Mouse (Mus musculus) CH12.LX (cell line): ENCODE results near the gene Lrrc9.

Source experiments
- CHD2 ChIP-seq: IDR thresholded peaks from 2 replicates; pipeline ENCODE4 v1.6.1; 2011; ENCODE audit warnings: low read length, improper control_type of control experiment
- CTCF ChIP-seq, 2 experiments: IDR thresholded peaks in 1 of 2; conservative IDR thresholded peaks in 1 of 2; 2 replicates each; pipeline ENCODE4 v1.5.1; 2011 to 2012; ENCODE audit warnings: low read depth in 2 of 2, low read length in 2 of 2, improper control_type of control experiment in 1 of 2, inconsistent platforms in 1 of 2, mild to moderate bottlenecking in 1 of 2, moderate library complexity in 1 of 2
- JUND ChIP-seq: conservative IDR thresholded peaks from 2 replicates; pipeline ENCODE4 v1.6.1; 2011; ENCODE audit warnings: low read depth, low read length, improper control_type of control experiment
- MAX ChIP-seq: IDR thresholded peaks from 2 replicates; pipeline ENCODE4 v1.6.1; 2011; ENCODE audit warnings: low read length, improper control_type of control experiment
- MAZ ChIP-seq: IDR thresholded peaks from 2 replicates; pipeline ENCODE4 v1.6.1; 2012; ENCODE audit warnings: low read depth, mild to moderate bottlenecking, inconsistent platforms, low read length, improper control_type of control experiment, moderate library complexity
- POLR2A ChIP-seq: IDR thresholded peaks from 2 replicates; pipeline ENCODE4 v1.6.1; 2011; ENCODE audit warnings: low read depth, mild to moderate bottlenecking, improper control_type of control experiment, low read length
- SMC3 ChIP-seq: IDR thresholded peaks from 2 replicates; pipeline ENCODE4 v1.6.1; 2011; ENCODE audit warnings: low read depth, low read length, improper control_type of control experiment
- USF1 ChIP-seq: IDR thresholded peaks from 2 replicates; pipeline ENCODE4 v1.6.1; 2014; ENCODE audit warnings: low read depth, mild to moderate bottlenecking, inconsistent platforms, low read length, improper control_type of control experiment
- ZMIZ1 ChIP-seq: IDR thresholded peaks from 2 replicates; pipeline ENCODE4 v1.6.1; 2012; ENCODE audit warnings: low read depth, mild to moderate bottlenecking, inconsistent platforms, low read length, improper control_type of control experiment

DNA sequence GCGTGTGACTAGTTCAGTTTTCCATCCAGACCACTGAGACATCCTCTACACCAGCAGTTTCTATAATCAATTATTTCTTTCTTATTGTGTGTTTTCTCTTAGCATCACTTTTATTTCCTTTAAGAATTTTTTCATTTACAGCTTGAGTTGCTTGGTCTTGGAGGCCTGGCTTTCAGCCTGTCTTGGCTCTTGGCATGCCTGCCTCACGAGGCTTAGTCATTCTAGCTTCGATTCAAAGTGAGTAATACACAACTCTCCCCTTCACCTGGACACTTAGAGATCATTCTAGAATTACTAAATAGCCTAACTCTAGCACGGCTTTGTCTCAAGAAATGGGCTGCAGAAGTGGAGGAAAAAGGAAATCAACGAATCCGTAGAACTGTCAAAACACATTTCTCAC lies 92.3 kb downstream of the Lrrc9 start:
- TF ChIP-seq ZMIZ1, result no peak
- no peak for TF ChIP-seq CTCF (conservative IDR thresholded peaks at IDR 0.05 in 1 of 2, IDR thresholded peaks at IDR 0.05 in 1 of 2; ENCODE audit: low read depth in 2 of 2, low read length in 2 of 2)
- TF ChIP-seq USF1, result no peak
- TF ChIP-seq POLR2A, result no peak
- TF ChIP-seq MAX, result no peak
- no peak for TF ChIP-seq JUND
- TF ChIP-seq CHD2, result no peak
- no peak for TF ChIP-seq SMC3
- no peak for TF ChIP-seq MAZ
